ENCODE assay signal across 23 mouse cellular contexts in genomic region chr12:107713191-107713590, GRCm38 (mm10).
DNase-seq lines count a peak whose midpoint lies in the region; ATAC-seq lines count a peak whose summit lies in the region.
"Had no signal": no experiment of that assay in that cellular context is flagged by ENCODE, and none has a peak within 500 bp of the region (broad histone marks: within the 10 kb centered on the region; RNA-seq: fewer than 3 reads in every experiment).

No protein-coding gene starts in this region.

- no peak overlapping the region for H3K4me3 ChIP-seq in midbrain, embryonic 14.5 days (replicated peaks; ENCODE audit: low read depth, low read length)
- no peak overlapping the region for H3K4me3 ChIP-seq in midbrain, embryonic 13.5 days (replicated peaks)
- H3K4me3 ChIP-seq in embryonic facial prominence, embryonic 13.5 days, result no peak overlapping the region
- H3K4me3 ChIP-seq: heart, adult 2 months; heart, embryonic 15.5 days had no signal

- H3K27me3 ChIP-seq in midbrain, embryonic 14.5 days (ENCODE audit: control insufficient read depth, insufficient read depth, low read length), result no peaks in the 10 kb centered on the region
- H3K27me3 ChIP-seq in midbrain, embryonic 13.5 days, result no peaks in the 10 kb centered on the region
- H3K27me3 ChIP-seq in embryonic facial prominence, embryonic 13.5 days, result no peaks in the 10 kb centered on the region
- H3K27me3 ChIP-seq: heart, embryonic 15.5 days had no signal

- no peaks in the 10 kb centered on the region for H3K4me1 ChIP-seq in midbrain, embryonic 14.5 days (ENCODE audit: control insufficient read depth, insufficient read depth, low read length)
- peaks cover 10% of the 10 kb centered on the region; the same call in 1 of the 2 replicates for H3K4me1 ChIP-seq in midbrain, embryonic 13.5 days (replicated peaks)
- H3K4me1 ChIP-seq in embryonic facial prominence, embryonic 13.5 days, result peaks cover 63% of the 10 kb centered on the region

- no peaks in the 10 kb centered on the region for H3K9me3 ChIP-seq in midbrain, embryonic 14.5 days (ENCODE audit: control insufficient read depth, low read length)
- no peaks in the 10 kb centered on the region for H3K9me3 ChIP-seq in midbrain, embryonic 13.5 days
- H3K9me3 ChIP-seq in embryonic facial prominence, embryonic 13.5 days, result no peaks in the 10 kb centered on the region
- H3K9me3 ChIP-seq: heart, embryonic 15.5 days had no signal

- no peak overlapping the region for H3K4me2 ChIP-seq in midbrain, embryonic 14.5 days (ENCODE audit: low read length)
- H3K4me2 ChIP-seq in midbrain, embryonic 13.5 days (replicated peaks), result no peak overlapping the region
- H3K4me2 ChIP-seq in embryonic facial prominence, embryonic 13.5 days, result peak overlapping the region; percentile 7; the same call in 1 of the 2 replicates
- H3K4me2 ChIP-seq: heart, embryonic 11.5 days; heart, embryonic 15.5 days; hindbrain, embryonic 14.5 days had no signal

- no peak overlapping the region for H3K27ac ChIP-seq in midbrain, embryonic 14.5 days (replicated peaks; ENCODE audit: low read depth, low read length)
- no peak overlapping the region for H3K27ac ChIP-seq in midbrain, embryonic 13.5 days
- H3K27ac ChIP-seq in embryonic facial prominence, embryonic 13.5 days, result peak overlapping the region; percentile 33; the same call in 1 of the 2 replicates
- H3K27ac ChIP-seq: heart, adult 2 months; heart, embryonic 15.5 days; hindbrain, embryonic 14.5 days had no signal

- WGBS in midbrain, embryonic 14.5 days, result 55% methylated on average over 14 of the region's 14 CpGs
- WGBS in midbrain, embryonic 13.5 days, result 55% methylated on average over 14 of the region's 14 CpGs
- 20% methylated on average over 14 of the region's 14 CpGs for WGBS in embryonic facial prominence, embryonic 13.5 days

- DNase-seq in embryo, embryonic 10.5 days (ENCODE audit: low spot score), result peak; percentile 29
- no peak for DNase-seq in embryo, embryonic 11 days
- peak; percentile 33 for DNase-seq in midbrain, embryonic 14.5 days
- DNase-seq in telencephalon, adult 2 months (ENCODE audit: low read depth, low spot score), result peak; percentile 13
- no peak for DNase-seq in adrenal gland, postnatal 10 days
- no peak for DNase-seq in layer of hippocampus, adult 18-20 months (ENCODE audit: low spot score in 2 of 2)
- DNase-seq: adrenal gland, postnatal 25 days; B cell, adult 2 months; cerebellum, adult 11 months; cerebellum, adult 8-10 months; cerebellum, postnatal 14 days; forebrain, postnatal 0 days; gastrocnemius, postnatal 14 days; heart, adult 2 months; heart, postnatal 14 days had no signal

- no peaks in the 10 kb centered on the region for H3K36me3 ChIP-seq in midbrain, embryonic 14.5 days (ENCODE audit: control insufficient read depth, insufficient read depth, low read length)
- H3K36me3 ChIP-seq in midbrain, embryonic 13.5 days, result no peaks in the 10 kb centered on the region
- H3K36me3 ChIP-seq in embryonic facial prominence, embryonic 13.5 days, result no peaks in the 10 kb centered on the region
- H3K36me3 ChIP-seq: G1E; heart, embryonic 15.5 days had no signal

- H3K9ac ChIP-seq in midbrain, embryonic 14.5 days (replicated peaks; ENCODE audit: low read length), result no peak overlapping the region
- H3K9ac ChIP-seq in midbrain, embryonic 13.5 days (replicated peaks), result no peak overlapping the region
- peak overlapping the region; percentile 46; the same call in 1 of the 2 replicates for H3K9ac ChIP-seq in embryonic facial prominence, embryonic 13.5 days
- H3K9ac ChIP-seq: forebrain, postnatal 0 days; heart, embryonic 15.5 days; hindbrain, embryonic 14.5 days had no signal

- ATAC-seq in midbrain, embryonic 14.5 days (ENCODE audit: low FRiP score, low TSS enrichment), result no peak
- no peak for ATAC-seq in midbrain, embryonic 13.5 days
- no peak for ATAC-seq in embryonic facial prominence, embryonic 13.5 days (ENCODE audit: insufficient number of reproducible peaks, insufficient read depth, low FRiP score, low TSS enrichment, low read depth)
- ATAC-seq: CD4-positive, CD25-positive, alpha-beta regulatory T cell, adult 4 months; forebrain, postnatal 0 days; intestine, embryonic 16.5 days had no signal

Comparison
In these comparisons a context has a peak if more than half of its experiments do, and no peak if none do; other contexts are left out.
1. DNase-seq: peak in embryo, embryonic 10.5 days (single experiment), midbrain, embryonic 14.5 days (single experiment) and telencephalon, adult 2 months (single experiment); none in embryo, embryonic 11 days (single experiment), adrenal gland, postnatal 10 days (single experiment) and layer of hippocampus, adult 18-20 months (0 of 2).